Mouse (Mus musculus) neural tube, embryonic 10.5 days (tissue): ENCODE measurements around the gene Plcxd3.
"Not testable (repeated sequence)": the region's sequence is repeated elsewhere in the genome, so short reads cannot be mapped to it uniquely, and the experiment has no call there.

Experiments used
- DNase-seq: peaks from one replicate; pipeline ENCODE4 v3.0.0-alpha.2; 2017; ENCODE audit warnings: low spot score; ENCODE audit errors: extremely low spot score

Plcxd3 gene

DNA sequence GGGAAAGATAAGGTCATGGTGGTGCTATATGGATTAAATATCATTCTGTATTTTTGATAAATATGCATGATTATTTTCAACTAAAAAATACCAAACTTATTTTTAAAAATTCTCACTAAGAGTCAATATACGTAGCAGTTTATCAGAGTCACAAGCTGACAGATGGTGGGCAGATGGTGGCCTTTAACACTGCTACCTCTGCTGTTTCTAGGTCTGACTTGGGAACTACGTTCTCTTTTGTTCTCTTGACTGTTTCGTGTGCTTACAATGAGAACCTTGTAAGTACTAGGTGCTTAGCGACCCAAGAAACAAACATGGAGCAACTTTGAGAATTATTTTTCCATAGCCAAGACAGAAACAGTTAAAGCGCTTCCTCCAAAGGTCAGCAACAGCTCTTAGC, 183.8 kb downstream of the Plcxd3 start:
- no peak for DNase-seq

DNA sequence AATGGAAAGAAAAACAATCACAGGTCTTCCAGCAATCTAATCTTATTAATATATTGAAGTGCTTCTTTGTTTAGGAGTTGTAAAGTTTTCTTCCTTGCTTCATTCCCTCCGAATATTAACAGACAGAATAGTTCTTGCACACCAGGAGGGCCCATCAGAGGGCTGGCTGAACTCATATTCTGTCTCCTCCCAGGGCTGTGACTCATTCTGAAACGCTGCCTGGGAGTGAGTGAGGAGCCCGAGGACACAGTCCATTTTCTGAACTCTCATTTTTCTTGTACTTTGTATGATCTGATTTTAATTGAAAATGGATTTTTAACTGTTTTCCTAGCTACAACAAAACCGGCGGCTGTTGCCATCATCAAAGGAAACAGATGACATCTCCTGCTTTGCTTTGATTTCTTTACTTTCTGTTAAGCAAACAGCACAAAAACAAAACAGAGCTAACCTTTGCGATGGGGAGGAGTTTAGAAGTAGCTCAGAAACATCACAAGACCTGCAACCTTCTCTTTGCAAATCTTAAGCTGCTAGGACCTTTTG, 186.2 kb downstream of the Plcxd3 start:
- DNase-seq: no peak

DNA sequence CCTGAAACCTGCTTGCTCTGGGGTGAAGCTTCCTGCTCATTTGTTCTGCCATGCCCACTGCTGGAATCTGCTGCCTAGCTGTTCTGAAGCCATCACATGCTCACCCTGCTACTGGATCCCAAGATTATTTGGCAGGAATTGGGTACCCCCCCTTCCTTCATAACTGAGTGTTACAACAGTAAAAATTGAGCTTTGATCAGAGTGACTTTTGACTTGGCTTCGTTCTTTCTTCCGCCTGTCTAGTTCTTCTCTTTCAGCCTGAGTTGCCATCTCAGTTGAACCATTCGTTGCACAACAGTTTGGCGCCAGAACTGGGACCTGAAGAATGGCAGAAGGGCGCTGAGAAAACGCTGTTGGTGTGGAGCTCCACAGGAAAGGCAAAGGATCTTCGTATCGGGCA, 220.2 kb downstream of the Plcxd3 start:
- DNase-seq: not testable (repeated sequence)

- not testable (repeated sequence) for DNase-seq
Observed at GRCm38 (mm10) chr15:4598661-4599060, 223.4 kb downstream of the Plcxd3 start.

DNA sequence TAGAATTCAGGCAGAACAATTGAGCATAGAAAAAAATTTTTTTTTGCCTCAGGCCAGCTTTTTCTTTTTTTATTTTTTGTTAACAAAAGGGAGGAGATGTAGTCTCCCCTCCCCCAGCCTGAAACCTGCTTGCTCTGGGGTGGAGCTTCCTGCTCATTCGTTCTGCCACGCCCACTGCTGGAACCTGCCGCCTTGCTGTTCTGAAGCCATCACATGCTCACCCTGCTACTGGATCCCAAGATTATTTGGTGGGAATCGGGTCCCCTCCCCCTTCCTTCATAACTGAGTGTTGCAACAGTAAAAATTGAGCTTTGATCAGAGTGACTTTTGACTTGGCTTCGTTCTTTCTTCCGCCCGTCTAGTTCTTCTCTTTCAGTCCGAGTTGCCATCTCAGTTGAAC, 224.0 kb downstream of the Plcxd3 start:
- not testable (repeated sequence) for DNase-seq

DNA sequence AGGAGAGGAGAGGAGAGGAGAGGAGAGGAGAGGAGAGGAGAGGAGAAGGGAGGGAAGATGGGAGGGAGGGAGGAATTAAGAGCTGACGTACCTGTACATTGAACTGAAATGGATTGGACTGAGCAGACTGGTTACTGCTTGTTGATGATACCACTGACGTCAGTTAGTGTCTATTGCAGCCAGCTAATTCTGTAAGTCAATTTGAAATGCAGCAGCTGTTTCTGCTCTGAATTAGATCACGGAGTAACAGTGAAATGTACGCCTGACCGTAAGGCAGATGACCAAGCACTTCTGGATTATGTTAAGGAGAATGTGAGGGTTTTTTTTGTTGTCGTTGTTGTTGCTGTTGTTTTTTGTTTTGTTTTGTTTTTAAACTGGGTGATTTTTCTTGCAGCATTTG, 230.3 kb downstream of the Plcxd3 start:
- no peak for DNase-seq
